In genomic region chr2:73540450-73541162, GRCm38 (mm10) we compare ENCODE assay signal across 8 mouse cellular contexts. TPM values are rescaled to one million over a fixed set of nuclear protein-coding genes. Genes with fewer than 3 reads are reported as not detected.
DNase-seq lines count a peak whose midpoint lies in the region; ATAC-seq and TF ChIP-seq lines count a peak whose summit lies in the region.

No protein-coding gene starts in this region.

- TF ChIP-seq CTCF in liver, adult 2 months (IDR thresholded peaks at IDR 0.05; ENCODE audit: low read depth, low read length): no peak
- no peak for TF ChIP-seq CTCF in small intestine, adult 2 months (IDR thresholded peaks at IDR 0.05; ENCODE audit: extremely low read depth, insufficient read length, insufficient replicate concordance, low read depth, low read length)

- no peak overlapping the region; the same call in 1 of the 2 replicates for H3K9ac ChIP-seq in neural tube, embryonic 12.5 days
- H3K9ac ChIP-seq in embryonic facial prominence, embryonic 12.5 days: no peak overlapping the region
- no peak overlapping the region for H3K9ac ChIP-seq in liver, adult 2 months (ENCODE audit: low read depth, low read length)

- DNase-seq in neural tube, embryonic 10.5 days (ENCODE audit: extremely low spot score, low spot score): no peak
- peak; percentile 45 for DNase-seq in liver, adult 2 months (ENCODE audit: extremely low read depth, low read depth, low spot score)
- no peak for DNase-seq in embryo, embryonic 10.5 days (ENCODE audit: low spot score)
- DNase-seq in ovary, postnatal 36 days (ENCODE audit: low spot score): no peak
- DNase-seq in ovary, postnatal 10 days (ENCODE audit: low spot score): no peak

- ATAC-seq in neural tube, embryonic 12.5 days (ENCODE audit: low FRiP score, low read depth): no peak
- ATAC-seq in embryonic facial prominence, embryonic 12.5 days (ENCODE audit: insufficient number of reproducible peaks, insufficient read depth, low FRiP score, low TSS enrichment): no peak

- 27% methylated on average over 16 of the region's 16 CpGs for WGBS in neural tube, embryonic 12.5 days
- 25% methylated on average over 16 of the region's 16 CpGs for WGBS in embryonic facial prominence, embryonic 12.5 days
- 40% methylated on average over 16 of the region's 16 CpGs for WGBS in liver, adult 2 months
- WGBS in small intestine, adult 2 months: 6% methylated on average over 16 of the region's 16 CpGs

- H3K27ac ChIP-seq in neural tube, embryonic 12.5 days: no peak overlapping the region
- H3K27ac ChIP-seq in embryonic facial prominence, embryonic 12.5 days: peak overlapping the region; percentile 11; the same call in 1 of the 2 replicates
- no peak overlapping the region for H3K27ac ChIP-seq in liver, adult 2 months (replicated peaks; ENCODE audit: insufficient read depth, low read depth, low read length)
- H3K27ac ChIP-seq in small intestine, adult 2 months (ENCODE audit: insufficient read depth, low read depth, low read length): peak overlapping the region; percentile 59

- no peak for TF ChIP-seq POLR2A in liver, adult 2 months (IDR thresholded peaks at IDR 0.05; ENCODE audit: extremely low read depth, insufficient read depth, low read length)
- TF ChIP-seq POLR2A in small intestine, adult 2 months (IDR thresholded peaks at IDR 0.05; ENCODE audit: low read depth, low read length): no peak

- H3K4me1 ChIP-seq in neural tube, embryonic 12.5 days: peaks cover 3% of the 10 kb centered on the region; the same call in 1 of the 2 replicates
- peaks cover 18% of the 10 kb centered on the region for H3K4me1 ChIP-seq in embryonic facial prominence, embryonic 12.5 days
- no peaks in the 10 kb centered on the region for H3K4me1 ChIP-seq in liver, adult 2 months (ENCODE audit: control insufficient read depth, insufficient read depth, low read length)
- H3K4me1 ChIP-seq in small intestine, adult 2 months (ENCODE audit: control insufficient read depth, insufficient read depth, insufficient read length, low read length): peaks cover 12% of the 10 kb centered on the region; the same call in 1 of the 2 replicates

- H3K79me2 ChIP-seq in liver, adult 2 months (ENCODE audit: control insufficient read depth, insufficient read depth, low read length): no peaks in the 10 kb centered on the region

- H3K27me3 ChIP-seq in neural tube, embryonic 12.5 days (replicated peaks): peaks cover 5% of the 10 kb centered on the region; the same call in 1 of the 2 replicates
- no peaks in the 10 kb centered on the region for H3K27me3 ChIP-seq in embryonic facial prominence, embryonic 12.5 days
- no peaks in the 10 kb centered on the region for H3K27me3 ChIP-seq in liver, adult 2 months (ENCODE audit: control insufficient read depth, insufficient read depth, low read length)
- no peaks in the 10 kb centered on the region for H3K27me3 ChIP-seq in small intestine, adult 2 months (ENCODE audit: control insufficient read depth, insufficient read depth, low read length)

- H3K4me3 ChIP-seq in neural tube, embryonic 12.5 days: no peak overlapping the region
- no peak overlapping the region for H3K4me3 ChIP-seq in embryonic facial prominence, embryonic 12.5 days
- no peak overlapping the region for H3K4me3 ChIP-seq in liver, adult 2 months (ENCODE audit: insufficient read depth, low read depth, low read length)
- H3K4me3 ChIP-seq in small intestine, adult 2 months (ENCODE audit: low read depth, low read length): peak overlapping the region; percentile 47

- no peaks in the 10 kb centered on the region for H3K9me3 ChIP-seq in neural tube, embryonic 12.5 days
- no peaks in the 10 kb centered on the region for H3K9me3 ChIP-seq in embryonic facial prominence, embryonic 12.5 days

- peak overlapping the region; percentile 43 for H3K4me2 ChIP-seq in neural tube, embryonic 12.5 days (replicated peaks)
- H3K4me2 ChIP-seq in embryonic facial prominence, embryonic 12.5 days (replicated peaks): peak overlapping the region; percentile 35

- no peaks in the 10 kb centered on the region for H3K36me3 ChIP-seq in neural tube, embryonic 12.5 days
- H3K36me3 ChIP-seq in embryonic facial prominence, embryonic 12.5 days: no peaks in the 10 kb centered on the region
- no peaks in the 10 kb centered on the region for H3K36me3 ChIP-seq in liver, adult 2 months (ENCODE audit: control insufficient read depth, insufficient read depth, low read length)
- no peaks in the 10 kb centered on the region for H3K36me3 ChIP-seq in small intestine, adult 2 months (ENCODE audit: control insufficient read depth, insufficient read depth, low read length)

RNA-seq across cellular contexts. Expression of gene Wipf1, which starts 11.1 kb away (rescaled TPM):
- 5.0 and 5.8 TPM in 2 replicates for polyA plus RNA-seq in neural tube, embryonic 12.5 days (2016; fragmentation: Nextera tagmentation; extraction: Ambion mirVana)
- 14.1 and 14.5 TPM in 2 replicates for polyA plus RNA-seq in embryonic facial prominence, embryonic 12.5 days (2016; fragmentation: Nextera tagmentation; extraction: Ambion mirVana)
- total RNA-seq in liver, adult 2 months (2014; rRNA removed): 1.4 and 1.9 TPM in 2 replicates
- 1.3 and 1.7 TPM in 2 replicates for polyA plus RNA-seq in liver, adult 2 months (2012; rRNA removed)
- 8.5 and 18.9 TPM in 2 replicates for polyA plus RNA-seq in small intestine, adult 2 months (2012; rRNA removed)

RNA-seq across cellular contexts. Expression of gene Chrna1, which starts 39.5 kb away (rescaled TPM):
- 1.2 and 1.7 TPM in 2 replicates for polyA plus RNA-seq in neural tube, embryonic 12.5 days (2016; fragmentation: Nextera tagmentation; extraction: Ambion mirVana)
- 4.0 and 5.4 TPM in 2 replicates for polyA plus RNA-seq in embryonic facial prominence, embryonic 12.5 days (2016; fragmentation: Nextera tagmentation; extraction: Ambion mirVana)
- total RNA-seq in liver, adult 2 months (2014; rRNA removed): not detected in 2 replicates
- not detected in 2 replicates for polyA plus RNA-seq in liver, adult 2 months (2012; rRNA removed)
- polyA plus RNA-seq in small intestine, adult 2 months (2012; rRNA removed): not detected in 2 replicates

Comparison
In these comparisons a context has a peak if more than half of its experiments do, and no peak if none do; other contexts are left out.
1. H3K27ac ChIP-seq: peak in embryonic facial prominence, embryonic 12.5 days (single experiment) and small intestine, adult 2 months (single experiment); none in neural tube, embryonic 12.5 days (single experiment) and liver, adult 2 months (single experiment).